Mouse (Mus musculus) ovary, postnatal 36 days (tissue): ENCODE results near the gene Lsamp.

Experiments used
- DNase-seq: peaks from one replicate; pipeline ENCODE4 v3.0.0; 2022; ENCODE audit warnings: low spot score, mixed read lengths

The Lsamp gene

GRCm38 (mm10) chr16:40656871-40657270 is 672.7 kb downstream of the Lsamp start:
- no peak for DNase-seq

GRCm38 (mm10) chr16:40685531-40685930 is 701.4 kb downstream of the Lsamp start:
- no peak for DNase-seq

GRCm38 (mm10) chr16:40692292-40692691 is 708.1 kb downstream of the Lsamp start:
- DNase-seq = no peak

- DNase-seq = no peak
Measured at GRCm38 (mm10) chr16:40697253-40697652, 713.1 kb downstream of the Lsamp start.

GRCm38 (mm10) chr16:40708558-40708957 is 724.4 kb downstream of the Lsamp start:
- DNase-seq = no peak

- no peak for DNase-seq
Measured at GRCm38 (mm10) chr16:40709574-40709973, 725.4 kb downstream of the Lsamp start.

GRCm38 (mm10) chr16:40710068-40710467 is 725.9 kb downstream of the Lsamp start:
- DNase-seq = no peak

GRCm38 (mm10) chr16:40710491-40710890 is 726.3 kb downstream of the Lsamp start:
- DNase-seq = no peak

- DNase-seq = no peak
Measured at GRCm38 (mm10) chr16:40713725-40714124, 729.6 kb downstream of the Lsamp start.

- DNase-seq = peak; percentile 37
Measured at GRCm38 (mm10) chr16:40739015-40739414, 754.9 kb downstream of the Lsamp start.

- DNase-seq = no peak
Measured at GRCm38 (mm10) chr16:40739771-40740170, 755.6 kb downstream of the Lsamp start.

- no peak for DNase-seq
Measured at GRCm38 (mm10) chr16:40740273-40740672, 756.1 kb downstream of the Lsamp start.

- DNase-seq = no peak
Measured at GRCm38 (mm10) chr16:40827191-40827590, 843.0 kb downstream of the Lsamp start.

GRCm38 (mm10) chr16:40831536-40831935 is 847.4 kb downstream of the Lsamp start:
- no peak for DNase-seq

- DNase-seq = no peak
Measured at GRCm38 (mm10) chr16:40841765-40842164, 857.6 kb downstream of the Lsamp start.

- DNase-seq = no peak
Measured at GRCm38 (mm10) chr16:40866733-40867132, 882.6 kb downstream of the Lsamp start.

- DNase-seq = no peak
Measured at GRCm38 (mm10) chr16:40878301-40878700, 894.1 kb downstream of the Lsamp start.

GRCm38 (mm10) chr16:40881942-40882341 is 897.8 kb downstream of the Lsamp start:
- DNase-seq = no peak

- DNase-seq = no peak
Measured at GRCm38 (mm10) chr16:40891338-40891737, 907.2 kb downstream of the Lsamp start.

GRCm38 (mm10) chr16:40897768-40898327 is 913.7 kb downstream of the Lsamp start:
- DNase-seq = no peak

GRCm38 (mm10) chr16:40907892-40908291 is 923.7 kb downstream of the Lsamp start:
- DNase-seq = no peak

- no peak for DNase-seq
Measured at GRCm38 (mm10) chr16:40914141-40914540, 930.0 kb downstream of the Lsamp start.

- no peak for DNase-seq
Measured at GRCm38 (mm10) chr16:40930596-40930995, 946.4 kb downstream of the Lsamp start.

GRCm38 (mm10) chr16:40942266-40942665 is 958.1 kb downstream of the Lsamp start:
- DNase-seq = no peak

GRCm38 (mm10) chr16:40945834-40946233 is 961.7 kb downstream of the Lsamp start:
- no peak for DNase-seq
